Mouse (Mus musculus) adrenal gland, postnatal 36 days (tissue): ENCODE results near the gene Nup62. TPM values are rescaled to one million over a fixed set of nuclear protein-coding genes. Genes with fewer than 3 reads are reported as not detected.

Source experiments
- DNase-seq, 2 experiments: peaks; one replicate each; pipeline ENCODE4 v3.0.0; 2021; ENCODE audit warnings: mixed read lengths in 1 of 2
- long read RNA-seq, 2 experiments: library from polyadenylated mRNA; stranded (forward); transcript quantifications; one replicate each; pipeline ENCODE4 v2.0.0; 2021; ENCODE audit warnings: borderline sequencing depth in 2 of 2
- total RNA-seq, 2 experiments: library from RNA; stranded (reverse); gene quantifications; 2 replicates each; pipeline ENCODE4 v1.2.3; 2021

Nup62 gene
- total RNA-seq = 10 to 100 TPM; 40.9 to 42.5 TPM
- long read RNA-seq, experiment 1, transcript Nup62-201 (2 exons, 2,722 nt) = major isoform, 15 of 17 reads
- long read RNA-seq, experiment 1, partial matches to known transcripts = 0 of 17 reads
- long read RNA-seq, experiment 1, other reads (novel, unspliced or antisense) = 2 of 17 reads
- long read RNA-seq, experiment 2, transcript Nup62-201 (2 exons, 2,722 nt) = major isoform, 13 of 13 reads
- long read RNA-seq, experiment 2, partial matches to known transcripts = 0 of 13 reads
- long read RNA-seq, experiment 2, other reads (novel, unspliced or antisense) = 0 of 13 reads

GRCm38 (mm10) chr7:44815721-44816469 is at the start of gene Nup62, which contains the start of gene Il4i1:
TSS of gene Nup62 (plus strand) at chr7:44816088.
TSS of gene Il4i1 (plus strand) at chr7:44816387.
- DNase-seq = peak; percentile 98 to 100

GRCm38 (mm10) chr7:44768129-44768528 is 47.8 kb upstream of the Nup62 start:
- DNase-seq = no peak

- peak; percentile 78 to 84 for DNase-seq
Observed at GRCm38 (mm10) chr7:44770046-44770578, 45.8 kb upstream of the Nup62 start.

GRCm38 (mm10) chr7:44772591-44773204 is 43.2 kb upstream of the Nup62 start:
- no peak for DNase-seq

- DNase-seq = no peak
Observed at GRCm38 (mm10) chr7:44776849-44777498, 38.9 kb upstream of the Nup62 start.

- DNase-seq = no peak
Observed at GRCm38 (mm10) chr7:44780101-44780500, 35.8 kb upstream of the Nup62 start.

GRCm38 (mm10) chr7:44789531-44789930 is 26.4 kb upstream of the Nup62 start:
- no peak for DNase-seq

GRCm38 (mm10) chr7:44790066-44790465 is 25.8 kb upstream of the Nup62 start:
- no peak for DNase-seq

- no peak for DNase-seq
Observed at GRCm38 (mm10) chr7:44792781-44793180, 23.1 kb upstream of the Nup62 start.

GRCm38 (mm10) chr7:44808927-44809326 is 7.0 kb upstream of the Nup62 start:
- no peak for DNase-seq

GRCm38 (mm10) chr7:44809466-44809865 is 6.4 kb upstream of the Nup62 start:
- no peak for DNase-seq

GRCm38 (mm10) chr7:44810365-44810764 is 5.5 kb upstream of the Nup62 start:
- DNase-seq = no peak

- DNase-seq = no peak
Observed at GRCm38 (mm10) chr7:44810819-44811557, 4.9 kb upstream of the Nup62 start.

- DNase-seq = no peak
Observed at GRCm38 (mm10) chr7:44812651-44813325, 3.1 kb upstream of the Nup62 start.

- no peak for DNase-seq
Observed at GRCm38 (mm10) chr7:44813985-44814384, 1.9 kb upstream of the Nup62 start.

- no peak for DNase-seq
Observed at GRCm38 (mm10) chr7:44814423-44814822, 1.5 kb upstream of the Nup62 start.

- DNase-seq = no peak
Observed at GRCm38 (mm10) chr7:44814952-44815553, 835 bp upstream of the Nup62 start.

- peak; percentile 70 to 79 for DNase-seq
Observed at GRCm38 (mm10) chr7:44816470-44817021, 658 bp downstream of the Nup62 start, which contains the start of gene Atf5. TSS of gene Atf5 (minus strand) at chr7:44816658.

- DNase-seq = no peak
Observed at GRCm38 (mm10) chr7:44817441-44817840, 1.6 kb downstream of the Nup62 start.

GRCm38 (mm10) chr7:44818164-44818563 is 2.3 kb downstream of the Nup62 start:
- no peak for DNase-seq
